Mouse (Mus musculus) heart, embryonic 13.5 days (tissue): ENCODE measurements around the gene Gjb4. TPM values are rescaled to one million over a fixed set of nuclear protein-coding genes. Genes with fewer than 3 reads are reported as not detected.

Experiments used
- ATAC-seq: fragments of 200-750 bp; cut with Nextera tagmentation; 2 replicates; pipeline ENCODE4 v1.8.0; 2017; ENCODE audit warnings: moderate TSS enrichment; ENCODE audit not compliant: insufficient number of reproducible peaks, low FRiP score, low TSS enrichment; ENCODE audit errors: extremely low read depth
- H3K27ac ChIP-seq: fragments of 300-500 bp; sonication (generic); replicated peaks from 2 replicates; pipeline ENCODE4 v1.5.1; 2015; ENCODE audit warnings: moderate library complexity, mild to moderate bottlenecking, inconsistent platforms
- H3K27me3 ChIP-seq: fragments of 300-500 bp; sonication (generic); replicated peaks from 2 replicates; pipeline ENCODE4 v1.6.1; 2015; ENCODE audit warnings: mild to moderate bottlenecking, inconsistent platforms
- H3K36me3 ChIP-seq: fragments of 300-500 bp; sonication (generic); 2 replicates; pipeline ENCODE4 v1.6.1; 2015; ENCODE audit warnings: mild to moderate bottlenecking, inconsistent platforms
- H3K4me1 ChIP-seq: fragments of 300-500 bp; sonication (generic); 2 replicates; pipeline ENCODE4 v1.6.1; 2015; ENCODE audit warnings: inconsistent platforms
- H3K4me2 ChIP-seq: fragments of 300-500 bp; sonication (generic); 2 replicates; pipeline ENCODE4 v1.6.1; 2015; ENCODE audit warnings: inconsistent platforms, mild to moderate bottlenecking, moderate library complexity
- H3K4me3 ChIP-seq: fragments of 300-500 bp; sonication (generic); 2 replicates; pipeline ENCODE4 v1.5.1; 2015; ENCODE audit warnings: moderate library complexity, mild to moderate bottlenecking, inconsistent platforms
- H3K9ac ChIP-seq: fragments of 300-500 bp; sonication (generic); 2 replicates; pipeline ENCODE4 v1.6.1; 2015; ENCODE audit warnings: inconsistent platforms, mild to moderate bottlenecking, moderate library complexity
- H3K9me3 ChIP-seq: fragments of 300-500 bp; sonication (generic); 2 replicates; pipeline ENCODE4 v1.6.1; 2016; ENCODE audit warnings: inconsistent platforms
- WGBS: fragments of 180-500 bp; shearing (Covaris S2); methylation state at CpG from one replicate; pipeline ENCODE4 v1.1.7; 2015; ENCODE audit warnings: mixed read lengths; 5-methylcytosine and 5-hydroxymethylcytosine counted together
- polyA plus RNA-seq: library from polyadenylated mRNA; unstranded; fragments of >200 nt; fragmentation: Nextera tagmentation; extraction: Ambion mirVana; gene quantifications from 2 replicates; pipeline ENCODE4 v1.2.1, GENCODE M21; 2015

Gjb4 gene
- polyA plus RNA-seq, 1 experiment from 2014 or later = 0.23 TPM

- Histone ChIP-seq H3K9ac (no peak overlapping the region), H3K4me2 (no peak overlapping the region), H3K27me3 (no peaks in the 10 kb centered on the region), H3K4me3 (no peak overlapping the region), H3K9me3 (no peaks in the 10 kb centered on the region), H3K4me1 (no peaks in the 10 kb centered on the region), H3K36me3 (no peaks in the 10 kb centered on the region), H3K27ac (no peak overlapping the region)
- ATAC-seq = no peak
- WGBS = 61% methylated on average over 3 of the region's 3 CpGs
These were observed 50.1 kb downstream of the Gjb4 start for GRCm38 (mm10) chr4:127303796-127304195.

Other genes starting within 250 kb of the Gjb4 start
- gene Tmem35b, start 230.4 kb downstream of the Gjb4 start, polyA plus RNA-seq = 12.6 and 13.9 TPM in 2 replicates
- gene Dlgap3, start 184.9 kb downstream of the Gjb4 start, polyA plus RNA-seq = 0.45 and 0.57 TPM in 2 replicates
- 57.3 and 61.5 TPM in 2 replicates for gene Smim12, start 110.3 kb downstream of the Gjb4 start, polyA plus RNA-seq
- gene Gja4, start 40.0 kb downstream of the Gjb4 start, polyA plus RNA-seq = 29.5 and 32.9 TPM in 2 replicates
- gene Gjb3, start 23.2 kb downstream of the Gjb4 start, polyA plus RNA-seq = not detected in 2 replicates
- 0.22 and 0.37 TPM in 2 replicates for gene Gjb5, start 4.1 kb upstream of the Gjb4 start, polyA plus RNA-seq